Mouse (Mus musculus) T-cell, adult 2 months (primary cell): ENCODE data around the gene Serp2.
"Not testable (repeated sequence)": the region's sequence is repeated elsewhere in the genome, so short reads cannot be mapped to it uniquely, and the experiment has no call there.

Experiments used
- DNase-seq: peaks from one replicate; pipeline ENCODE4 v3.0.0; 2022; ENCODE audit warnings: low spot score

The Serp2 gene

DNA sequence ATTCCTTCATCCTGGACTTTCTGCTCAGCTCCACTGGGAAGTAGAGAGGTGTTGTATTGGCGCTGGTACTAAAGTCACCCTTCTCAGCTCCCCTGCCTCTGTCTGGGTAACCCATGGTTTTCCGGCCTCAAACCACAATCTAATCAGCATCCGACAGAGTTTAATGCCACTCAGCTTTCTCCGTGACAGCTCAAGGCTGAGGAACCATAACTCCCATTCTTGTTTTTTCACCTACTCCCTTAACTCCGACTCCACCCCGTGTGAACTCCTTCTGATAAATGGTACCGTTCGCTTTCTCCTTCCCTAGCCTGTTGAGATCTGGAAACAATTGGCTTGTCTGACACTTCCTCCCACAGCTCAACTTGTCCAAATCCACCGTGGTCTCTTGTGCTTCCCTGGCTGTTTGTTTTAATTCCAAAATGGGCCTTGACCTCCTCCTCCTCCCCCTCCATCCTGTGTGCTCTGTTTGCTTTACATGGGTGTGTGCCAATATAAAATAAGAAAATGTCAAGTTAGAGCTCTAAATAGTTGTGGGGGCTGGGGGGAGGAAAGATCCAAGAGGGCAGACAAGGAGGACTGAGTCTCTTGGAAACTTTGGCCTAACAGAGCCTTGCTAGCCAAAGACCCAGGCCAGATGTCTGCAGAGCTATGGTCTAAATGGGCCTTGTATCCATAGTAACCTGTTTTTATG lies 12.7 kb upstream of the Serp2 start:
- DNase-seq: peak; percentile 31

- DNase-seq: no peak
Measured at GRCm38 (mm10) chr14:76568548-76568947, 11.9 kb upstream of the Serp2 start.

DNA sequence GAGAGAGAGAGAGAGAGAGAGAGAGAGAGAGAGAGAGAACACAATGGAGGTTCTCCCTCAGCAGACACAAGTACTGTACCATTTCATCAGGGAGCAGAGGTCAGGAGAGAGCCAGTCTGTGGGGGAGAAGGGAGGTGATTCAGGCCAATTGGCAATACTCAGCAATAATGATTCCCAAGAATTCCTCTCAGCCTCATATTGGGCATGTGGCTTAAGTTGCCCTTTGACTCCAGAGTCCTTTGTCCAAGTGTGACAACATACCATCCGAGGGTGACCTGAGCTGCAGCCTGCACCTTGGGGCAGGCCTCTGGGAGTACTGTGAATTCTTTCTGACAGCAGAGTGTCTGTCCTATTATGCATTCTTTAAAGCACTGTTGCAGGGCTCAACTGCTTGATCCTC lies 10.6 kb upstream of the Serp2 start:
- DNase-seq: no peak

DNA sequence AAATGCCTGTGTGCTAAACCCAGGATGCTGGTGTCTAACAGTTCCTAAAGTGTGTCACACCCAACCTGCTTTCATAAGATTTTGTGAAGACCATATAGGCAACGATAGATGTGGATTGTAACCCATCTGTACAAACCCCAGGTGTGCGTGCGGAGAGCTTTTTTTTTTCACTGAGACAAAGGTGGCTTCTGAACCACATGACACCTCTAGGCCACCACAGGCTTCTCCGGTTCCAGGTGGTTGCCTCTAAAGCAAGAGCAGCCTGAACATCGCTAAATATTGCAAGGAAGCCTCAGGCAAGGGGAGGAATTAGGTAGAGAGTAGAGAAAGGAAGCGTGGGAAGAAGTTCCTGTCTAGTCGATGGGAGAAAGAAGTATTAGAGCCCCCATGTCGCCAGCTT lies 10.0 kb upstream of the Serp2 start:
- DNase-seq: no peak

GRCm38 (mm10) chr14:76566193-76566592 lies 9.5 kb upstream of the Serp2 start:
- no peak for DNase-seq

GRCm38 (mm10) chr14:76559208-76559607 lies 2.5 kb upstream of the Serp2 start:
- DNase-seq: no peak

GRCm38 (mm10) chr14:76558171-76558570 lies 1.5 kb upstream of the Serp2 start:
- not testable (repeated sequence) for DNase-seq

DNA sequence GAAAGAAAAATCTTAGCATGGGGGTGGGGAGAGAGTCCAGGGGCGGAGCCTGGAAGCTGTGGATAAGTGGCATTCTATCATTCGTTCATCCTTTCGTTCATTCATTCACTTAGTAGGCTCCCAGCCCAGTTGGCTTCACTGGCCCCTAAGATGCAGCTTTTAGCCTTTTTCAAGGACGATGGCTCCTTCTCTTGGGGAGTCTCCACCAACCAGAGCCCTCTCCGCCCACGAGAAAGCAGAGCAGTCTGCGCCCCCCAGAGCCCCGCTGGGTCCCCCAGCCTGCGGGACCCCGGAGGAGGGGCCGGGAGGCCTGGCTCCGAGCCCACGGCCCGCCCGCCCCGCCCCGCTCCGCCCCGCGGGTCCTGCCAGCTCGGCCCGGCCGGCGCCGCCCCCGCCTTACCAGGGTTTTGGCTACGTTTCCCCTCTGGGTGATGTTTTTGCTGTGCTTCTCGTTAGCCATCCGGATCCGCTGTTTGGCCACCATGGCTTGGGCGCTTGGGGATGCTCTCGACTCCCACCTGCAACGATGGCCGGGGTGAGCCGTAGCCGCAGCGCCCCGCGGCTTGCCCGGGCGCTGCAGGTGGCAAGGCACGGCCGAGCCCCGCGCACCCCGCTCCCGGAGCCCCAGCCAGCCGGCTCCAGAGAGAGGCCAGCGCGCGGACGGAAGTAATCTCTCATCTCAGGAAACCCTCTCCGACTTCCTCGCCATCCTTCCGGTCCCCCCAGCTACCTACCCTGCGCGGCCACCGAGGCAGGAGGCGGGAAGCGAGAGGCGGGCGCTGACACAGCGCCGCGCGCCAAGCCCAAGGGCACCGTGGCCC lies 448 bp downstream of the Serp2 start:
- DNase-seq: peak; percentile 59

DNA sequence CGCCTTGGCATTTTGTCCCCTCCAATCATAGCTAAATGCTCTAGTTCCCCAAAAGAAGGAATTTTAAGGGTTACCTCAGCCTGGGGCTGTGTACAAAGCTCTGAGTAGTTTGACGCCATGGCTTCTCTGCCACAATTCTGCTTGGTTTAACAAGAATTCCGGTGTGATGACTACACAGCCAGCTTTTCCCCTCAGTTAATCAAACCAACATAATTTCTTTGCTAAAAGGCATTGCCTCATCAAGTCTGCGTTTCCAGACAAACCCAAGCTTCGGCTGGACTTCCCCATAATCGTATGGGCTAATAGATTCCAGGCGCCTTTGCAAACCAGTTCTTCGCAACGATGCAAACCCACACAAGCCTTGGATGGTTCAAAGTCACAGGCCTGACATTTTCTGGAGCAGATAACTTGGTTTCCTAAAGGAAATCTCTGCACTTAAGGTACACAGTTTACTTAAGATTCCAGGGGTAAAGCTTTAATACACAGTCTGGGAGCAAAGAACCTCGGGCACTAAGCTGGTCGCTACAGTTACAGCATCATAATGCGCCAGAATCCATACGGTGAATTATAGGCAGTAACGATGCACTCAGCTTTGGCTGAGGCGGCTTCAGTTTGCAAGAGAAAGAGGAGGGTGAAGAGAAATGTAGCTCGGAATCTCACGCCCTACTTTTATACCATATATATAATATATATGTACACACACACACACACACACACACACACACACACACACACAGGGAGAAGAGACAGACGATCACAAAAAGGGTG lies 1.2 kb downstream of the Serp2 start:
- DNase-seq: no peak

DNA sequence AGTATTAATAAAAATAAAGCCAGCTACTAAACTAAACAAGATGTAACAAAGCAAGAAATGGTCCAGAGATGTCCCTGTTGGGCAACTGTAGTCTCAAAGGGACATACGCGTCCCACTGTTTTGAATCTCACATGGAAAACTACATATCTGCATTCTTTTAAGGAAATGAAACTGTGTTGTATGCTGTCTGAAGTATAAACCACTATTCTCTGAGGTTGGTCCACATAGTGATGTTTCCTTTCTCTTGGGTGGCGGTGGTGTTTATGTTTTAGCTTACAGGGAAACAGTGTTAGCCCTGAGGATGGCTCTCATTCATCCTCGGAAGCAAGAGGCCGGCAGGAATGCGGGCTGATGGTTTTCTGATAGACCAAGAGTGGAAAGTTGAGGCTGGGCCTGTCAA lies 12.6 kb downstream of the Serp2 start:
- DNase-seq: no peak

DNA sequence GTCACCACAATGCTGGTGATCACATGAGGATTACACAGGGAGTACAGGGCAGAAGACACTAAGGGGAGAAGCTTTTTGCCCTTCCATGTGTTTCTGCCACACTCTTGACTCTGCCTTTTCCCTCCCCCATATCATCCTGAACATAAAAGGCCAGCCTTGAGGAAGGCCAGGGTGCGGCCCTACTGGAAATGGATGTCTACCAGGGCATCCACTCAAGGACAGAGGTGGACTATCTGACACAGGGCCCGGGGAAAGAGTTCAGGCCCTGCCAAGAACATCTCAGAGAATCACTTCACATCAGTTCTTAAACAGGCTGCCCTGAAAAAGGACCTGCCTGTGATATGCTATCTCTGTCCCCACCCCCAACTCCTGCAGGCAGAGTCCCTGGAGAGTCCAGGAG lies 15.3 kb downstream of the Serp2 start:
- no peak for DNase-seq

GRCm38 (mm10) chr14:76540005-76540670 lies 16.6 kb downstream of the Serp2 start:
- DNase-seq: no peak

DNA sequence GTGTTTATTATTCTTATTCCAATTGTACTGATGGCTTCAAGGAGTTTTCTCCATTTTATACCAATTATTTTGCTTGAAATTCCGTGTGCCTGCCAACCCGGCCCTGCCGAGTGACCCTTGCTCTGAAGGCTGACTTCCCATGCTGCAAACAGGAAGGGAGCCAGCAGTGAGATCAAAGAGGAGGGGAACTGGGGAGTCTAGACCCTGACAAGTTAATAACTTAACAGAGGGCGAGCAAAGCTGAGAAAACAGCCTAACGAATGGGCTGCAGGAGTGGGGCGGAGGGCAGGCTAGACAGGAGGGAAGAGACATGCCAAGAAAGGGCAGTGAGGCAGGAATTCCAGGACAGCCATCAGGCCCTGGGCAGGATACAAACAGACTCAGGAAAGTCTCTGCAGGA lies 19.8 kb downstream of the Serp2 start:
- DNase-seq: no peak

DNA sequence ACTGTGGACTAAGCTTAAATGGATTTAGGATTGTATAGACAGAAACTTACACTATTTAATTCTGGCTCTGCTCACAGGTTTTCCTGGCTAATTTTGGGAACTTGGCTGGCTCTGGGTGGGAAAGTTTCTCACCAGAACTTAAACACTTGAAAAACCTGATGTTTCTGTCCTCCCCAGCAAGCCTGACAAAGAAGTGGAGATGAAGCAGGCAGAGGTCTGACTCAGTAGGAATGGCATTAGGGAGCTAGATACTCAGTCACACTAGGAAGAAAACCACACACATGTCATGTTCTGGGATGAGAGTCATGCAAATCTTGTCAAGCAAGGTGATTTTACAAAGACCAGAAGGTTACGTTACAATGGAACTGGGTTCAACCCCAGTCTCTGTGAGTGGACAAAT lies 21.6 kb downstream of the Serp2 start:
- DNase-seq: no peak

DNA sequence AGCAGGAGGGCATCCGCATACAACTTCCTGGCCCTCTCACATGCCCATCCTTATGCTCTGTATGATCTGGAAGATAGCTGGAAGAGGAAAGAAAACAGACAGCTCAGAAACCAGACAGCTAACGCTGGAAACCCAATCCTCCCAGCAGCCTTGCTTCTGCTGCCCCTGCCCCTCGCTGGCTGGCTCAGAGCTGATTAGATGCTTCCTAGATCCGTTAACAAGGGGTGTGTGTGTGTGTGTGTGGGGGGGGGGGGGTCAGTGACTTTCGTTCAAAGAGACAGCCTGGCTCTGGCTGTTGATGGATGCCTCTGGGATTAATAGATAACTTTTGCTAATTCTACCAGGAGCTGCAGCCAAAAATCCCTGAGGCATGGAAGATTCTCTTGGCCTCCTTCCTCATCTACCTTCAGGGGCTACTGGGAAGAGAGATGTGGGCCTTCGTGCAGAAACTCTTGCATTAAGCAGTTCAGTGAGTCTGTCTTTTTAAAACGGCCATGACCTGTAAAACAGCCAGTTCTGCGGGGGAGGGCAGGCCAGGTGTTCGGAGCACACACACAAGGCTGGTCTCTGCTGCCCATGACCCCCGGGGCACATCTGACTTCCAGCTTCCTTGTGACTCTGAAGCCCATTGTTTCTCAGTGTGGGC lies 23.4 kb downstream of the Serp2 start:
- no peak for DNase-seq

GRCm38 (mm10) chr14:76532257-76533169 lies 24.2 kb downstream of the Serp2 start:
- peak; percentile 28 for DNase-seq

DNA sequence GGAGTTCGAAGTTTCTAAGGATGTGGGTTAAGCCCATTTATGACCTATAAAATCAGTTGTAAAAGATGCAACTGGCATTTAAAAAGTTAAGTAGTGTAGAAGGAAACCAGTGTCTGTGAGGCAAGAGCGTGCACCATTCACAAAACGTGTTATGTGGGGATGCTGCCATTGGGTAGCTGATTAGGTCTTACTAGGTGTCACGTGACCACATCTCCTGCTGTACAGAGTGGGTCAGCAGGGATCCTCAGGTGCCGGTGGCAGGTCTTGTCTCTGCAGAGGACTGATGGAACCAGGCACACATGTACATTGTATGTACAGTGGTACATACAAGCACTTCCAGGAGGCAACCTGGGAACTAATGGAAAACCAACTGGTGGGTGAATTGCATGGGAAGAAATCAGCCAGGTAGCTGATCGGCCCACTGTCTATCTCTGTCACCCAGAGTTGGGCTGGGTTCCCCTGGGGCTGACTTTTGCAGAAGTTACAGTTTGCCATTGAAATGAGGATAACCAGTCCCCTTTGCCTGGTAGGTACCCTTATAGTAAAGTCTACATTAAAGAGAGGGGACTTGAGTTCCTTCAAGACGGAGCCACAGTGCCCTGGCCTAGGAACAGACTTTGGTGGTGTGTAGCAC lies 25.5 kb downstream of the Serp2 start:
- no peak for DNase-seq

GRCm38 (mm10) chr14:76528641-76529040 lies 28.0 kb downstream of the Serp2 start:
- DNase-seq: no peak

DNA sequence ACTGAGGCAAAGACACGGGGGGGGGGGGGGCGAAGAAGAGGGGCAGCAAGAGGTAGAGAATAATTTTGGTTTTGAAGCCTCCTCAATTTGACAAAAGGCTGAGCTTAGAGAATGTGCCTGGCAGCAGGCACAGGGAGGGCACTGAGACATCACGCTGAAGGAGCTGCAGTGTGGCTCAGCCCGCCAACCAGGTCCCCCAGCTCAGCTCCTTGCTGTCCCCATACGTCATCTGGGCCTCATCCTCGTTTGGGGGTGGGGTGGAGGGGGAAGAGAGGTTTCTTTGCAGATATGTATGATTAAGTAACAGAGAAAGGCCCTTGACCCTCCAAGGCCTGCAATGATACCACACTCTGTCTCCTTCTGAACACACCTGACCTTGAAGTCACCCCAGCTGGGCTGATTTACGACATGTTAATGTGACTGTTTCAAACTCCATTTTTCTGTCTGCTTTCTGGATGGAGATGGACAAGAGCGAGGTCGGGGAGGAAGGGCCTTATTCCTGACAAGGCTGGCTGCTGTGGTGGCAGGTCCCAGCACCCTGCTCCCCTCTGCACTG lies 28.9 kb downstream of the Serp2 start:
- DNase-seq: no peak
